ENCODE assay signal across 31 mouse cellular contexts in the genomic region with DNA sequence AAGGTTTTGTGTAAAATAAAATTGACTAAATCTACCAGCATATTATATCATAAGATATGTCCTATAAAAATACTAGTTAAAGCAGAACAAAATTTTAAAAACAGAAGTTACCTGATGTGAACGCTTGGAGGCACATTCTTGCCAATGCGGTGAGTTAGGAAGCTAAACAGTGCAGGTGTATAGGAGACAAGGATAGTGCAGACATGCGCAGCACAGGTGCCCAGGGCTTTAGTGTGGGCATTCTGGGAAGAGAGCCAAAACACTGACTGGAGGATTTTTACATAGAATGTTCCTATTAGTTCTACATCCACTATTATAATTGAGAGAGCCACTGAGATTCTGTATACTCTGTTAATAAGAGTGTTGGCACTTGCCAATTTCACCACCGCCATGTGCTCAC. TPM values are rescaled to one million over a fixed set of nuclear protein-coding genes. Genes with fewer than 3 reads are reported as not detected.
"Had no signal": no experiment of that assay in that cellular context is flagged by ENCODE, and none has a peak within 500 bp of the region (broad histone marks: within the 10 kb centered on the region; RNA-seq: fewer than 3 reads in every experiment).

No protein-coding gene starts in this region.

- H3K4me3 ChIP-seq: gastrocnemius, adult 2 months; heart, adult 2 months; heart, embryonic 13.5 days; heart, embryonic 15.5 days; kidney, embryonic 15.5 days; limb, embryonic 13.5 days; limb, embryonic 15.5 days; liver, embryonic 12.5 days had no signal

- H3K9ac ChIP-seq: heart, embryonic 13.5 days; heart, embryonic 15.5 days; hindbrain, embryonic 14.5 days; kidney, embryonic 15.5 days; limb, embryonic 13.5 days; limb, embryonic 15.5 days; liver, embryonic 12.5 days; liver, embryonic 14.5 days had no signal

- H3K4me1 ChIP-seq: heart, embryonic 13.5 days; heart, embryonic 15.5 days; kidney, embryonic 15.5 days; limb, embryonic 13.5 days; limb, embryonic 15.5 days; liver, embryonic 12.5 days had no signal

- H3K4me2 ChIP-seq: heart, embryonic 11.5 days; heart, embryonic 13.5 days; heart, embryonic 15.5 days; hindbrain, embryonic 14.5 days; kidney, embryonic 15.5 days; limb, embryonic 13.5 days; limb, embryonic 15.5 days; liver, embryonic 12.5 days had no signal

- H3K36me3 ChIP-seq: heart, embryonic 13.5 days; heart, embryonic 15.5 days; kidney, embryonic 15.5 days; limb, embryonic 13.5 days; limb, embryonic 15.5 days; liver, embryonic 12.5 days had no signal

- H3K27me3 ChIP-seq: heart, embryonic 13.5 days; heart, embryonic 15.5 days; kidney, embryonic 15.5 days; limb, embryonic 13.5 days; limb, embryonic 15.5 days; liver, embryonic 12.5 days had no signal

- ATAC-seq: intestine, embryonic 16.5 days; liver, embryonic 12.5 days had no signal

- H3K9me3 ChIP-seq: heart, embryonic 13.5 days; heart, embryonic 15.5 days; kidney, embryonic 15.5 days; limb, embryonic 13.5 days; limb, embryonic 15.5 days; liver, embryonic 12.5 days had no signal

- DNase-seq: gastrocnemius, adult 2 months; gastrocnemius, postnatal 10 days; gastrocnemius, postnatal 25 days; heart, adult 2 months; heart, postnatal 14 days; heart, postnatal 36 days; kidney, adult 11 months; kidney, adult 2 months; kidney, adult 9 months; kidney, postnatal 14 days; kidney, postnatal 36 days; layer of hippocampus, adult 9-11 months; layer of hippocampus, postnatal 36 days; left cerebral cortex, postnatal 4 days had no signal

- H3K27ac ChIP-seq: gastrocnemius, adult 2 months; heart, adult 2 months; heart, embryonic 13.5 days; heart, embryonic 15.5 days; hindbrain, embryonic 14.5 days; kidney, embryonic 15.5 days; kidney, postnatal 0 days; limb, embryonic 13.5 days; limb, embryonic 15.5 days; liver, embryonic 12.5 days; liver, embryonic 14.5 days had no signal

RNA-seq across cellular contexts. Expression of a gene that starts 15.0 kb away (rescaled TPM):
- polyA plus RNA-seq: frontal cortex, adult 2 months; heart, adult 2 months; heart, embryonic 11.5 days; heart, embryonic 13.5 days; heart, embryonic 15.5 days; heart, postnatal 0 days; hindbrain, embryonic 14.5 days; intestine, embryonic 14.5 days; intestine, embryonic 16.5 days; kidney, adult 2 months; kidney, embryonic 15.5 days; kidney, postnatal 0 days; large intestine, adult 2 months; limb, embryonic 11.5 days; limb, embryonic 13.5 days; limb, embryonic 15.5 days; liver, adult 2 months; liver, embryonic 12.5 days; liver, embryonic 14.5 days had no signal

RNA-seq across cellular contexts. Expression of a gene that starts 16.9 kb away (rescaled TPM):
- polyA plus RNA-seq: frontal cortex, adult 2 months; heart, adult 2 months; heart, embryonic 11.5 days; heart, embryonic 13.5 days; heart, embryonic 15.5 days; heart, postnatal 0 days; hindbrain, embryonic 14.5 days; intestine, embryonic 14.5 days; intestine, embryonic 16.5 days; kidney, adult 2 months; kidney, embryonic 15.5 days; kidney, postnatal 0 days; large intestine, adult 2 months; limb, embryonic 11.5 days; limb, embryonic 13.5 days; limb, embryonic 15.5 days; liver, adult 2 months; liver, embryonic 12.5 days; liver, embryonic 14.5 days had no signal

RNA-seq across cellular contexts. Expression of a gene that starts 28.5 kb away (rescaled TPM):
- polyA plus RNA-seq: frontal cortex, adult 2 months; heart, adult 2 months; heart, embryonic 13.5 days; hindbrain, embryonic 14.5 days; kidney, adult 2 months; large intestine, adult 2 months; limb, embryonic 13.5 days; liver, adult 2 months; liver, embryonic 12.5 days had no signal

RNA-seq across cellular contexts. Expression of a gene that starts 30.7 kb away (rescaled TPM):
- polyA plus RNA-seq: frontal cortex, adult 2 months; heart, adult 2 months; heart, embryonic 11.5 days; heart, embryonic 13.5 days; heart, embryonic 15.5 days; heart, postnatal 0 days; hindbrain, embryonic 14.5 days; intestine, embryonic 14.5 days; intestine, embryonic 16.5 days; kidney, adult 2 months; kidney, embryonic 15.5 days; kidney, postnatal 0 days; large intestine, adult 2 months; limb, embryonic 11.5 days; limb, embryonic 13.5 days; limb, embryonic 15.5 days; liver, adult 2 months; liver, embryonic 12.5 days; liver, embryonic 14.5 days had no signal

RNA-seq across cellular contexts. Expression of a gene that starts 36.0 kb away (rescaled TPM):
- polyA plus RNA-seq: frontal cortex, adult 2 months; heart, adult 2 months; heart, embryonic 11.5 days; heart, embryonic 13.5 days; heart, embryonic 15.5 days; heart, postnatal 0 days; hindbrain, embryonic 14.5 days; intestine, embryonic 14.5 days; intestine, embryonic 16.5 days; kidney, adult 2 months; kidney, embryonic 15.5 days; kidney, postnatal 0 days; large intestine, adult 2 months; limb, embryonic 11.5 days; limb, embryonic 13.5 days; limb, embryonic 15.5 days; liver, adult 2 months; liver, embryonic 12.5 days; liver, embryonic 14.5 days had no signal
